Mouse (Mus musculus): Measurements from ENCODE around the gene Frmpd4.

Gene Frmpd4

GRCm38 (mm10) chrX:167552827-167553226 is 1024.2 kb downstream of the Frmpd4 start:
- no peak for DNase-seq (ENCODE audit: low spot score)

- DNase-seq (ENCODE audit: low spot score) = no peak
These were observed 1053.9 kb downstream of the Frmpd4 start for GRCm38 (mm10) chrX:167523151-167523550.

GRCm38 (mm10) chrX:167522528-167522927 is 1054.5 kb downstream of the Frmpd4 start:
- DNase-seq (ENCODE audit: low spot score) = no peak

- no peak for DNase-seq (ENCODE audit: low spot score)
These were observed 1058.6 kb downstream of the Frmpd4 start for GRCm38 (mm10) chrX:167518440-167518839.

GRCm38 (mm10) chrX:167497780-167498179 is 1079.3 kb downstream of the Frmpd4 start:
- DNase-seq (ENCODE audit: low spot score) = peak; percentile 4

- DNase-seq (ENCODE audit: low spot score) = no peak
These were observed 1084.8 kb downstream of the Frmpd4 start for GRCm38 (mm10) chrX:167492265-167492664.

GRCm38 (mm10) chrX:167491589-167492207 is 1085.3 kb downstream of the Frmpd4 start:
- no peak for DNase-seq (ENCODE audit: low spot score)

- no peak for DNase-seq (ENCODE audit: low spot score)
These were observed 1093.4 kb downstream of the Frmpd4 start for GRCm38 (mm10) chrX:167483409-167484177.

GRCm38 (mm10) chrX:167477636-167478035 is 1099.4 kb downstream of the Frmpd4 start:
- DNase-seq (ENCODE audit: low spot score) = no peak

GRCm38 (mm10) chrX:167434883-167435282 is 1142.1 kb downstream of the Frmpd4 start:
- DNase-seq (ENCODE audit: low spot score) = no peak

- no peak for DNase-seq (ENCODE audit: low spot score)
These were observed 1143.1 kb downstream of the Frmpd4 start for GRCm38 (mm10) chrX:167433950-167434349.

Measured in testis, postnatal 14 days (tissue).